Mouse (Mus musculus): ENCODE measurements around the gene Mras. TPM values are rescaled to one million over a fixed set of nuclear protein-coding genes. Genes with fewer than 3 reads are reported as not detected.

The Mras gene
- 199 and 326 TPM in 2 replicates for polyA plus RNA-seq (2021; fragmentation: Nextera tagmentation)
- long read RNA-seq, experiment 1, full-length matches to known transcripts = 55 of 88 reads
- long read RNA-seq, experiment 1, partial matches to known transcripts = 7 of 88 reads
- long read RNA-seq, experiment 1, other reads (novel, unspliced or antisense) = 26 of 88 reads
- long read RNA-seq, experiment 2, full-length matches to known transcripts = 24 of 94 reads
- long read RNA-seq, experiment 2, partial matches to known transcripts = 53 of 94 reads
- long read RNA-seq, experiment 2, other reads (novel, unspliced or antisense) = 17 of 94 reads

GRCm38 (mm10) chr9:99437031-99437764, at the start of gene Mras:
TSS of gene Mras (minus strand) at chr9:99437381.

GRCm38 (mm10) chr9:99451161-99451560, 14.0 kb upstream of the Mras start, which contains the start of gene Nme9:
TSS of gene Nme9 (plus strand) at chr9:99451475.

DNA sequence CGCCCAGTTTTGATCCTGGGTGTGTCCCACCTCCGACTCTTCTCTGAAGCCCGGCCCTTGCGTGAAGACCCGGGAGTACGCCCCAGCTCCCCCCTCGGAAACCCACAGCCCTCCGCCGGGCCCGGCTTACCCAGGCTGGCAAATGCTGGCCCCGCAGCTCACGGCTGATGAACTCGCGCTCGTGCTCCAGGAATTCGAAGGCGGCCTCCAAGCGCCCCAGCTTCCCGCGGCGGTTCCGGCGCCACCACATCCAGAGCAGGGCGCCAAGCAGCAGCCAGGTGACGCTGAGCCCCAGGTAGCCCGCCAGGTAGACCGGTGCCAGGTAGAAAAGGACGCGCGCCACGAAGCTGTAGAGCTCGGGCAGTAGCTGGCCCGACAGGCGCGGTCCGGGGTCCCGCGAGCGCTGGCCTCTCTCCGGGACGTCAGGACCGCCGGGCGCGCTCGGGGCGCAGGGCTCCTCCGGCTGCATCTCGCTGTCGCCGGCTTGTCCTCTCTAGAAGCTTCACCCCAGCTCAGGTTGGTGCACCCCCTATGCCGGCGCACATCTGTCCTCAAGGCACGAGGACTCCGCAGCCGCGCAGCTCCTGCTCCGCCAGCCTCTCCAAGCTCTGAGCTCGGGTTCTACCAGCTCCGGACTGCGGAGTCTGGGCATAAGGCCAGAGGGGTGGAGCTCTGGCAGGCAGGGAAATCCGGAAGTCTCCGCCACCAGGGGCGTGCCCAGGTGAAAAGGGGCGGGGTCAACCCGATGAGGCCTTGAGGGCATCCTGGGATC, 79.1 kb downstream of the Mras start, which contains the start of gene Esyt3:
Gene Esyt3 (minus strand): TSS at position 637 of the 772 bp plus-strand sequence.

Other genes with a start within 250 kb of the Mras start
- not detected in 2 replicates for gene Faiml, start 200.1 kb downstream of the Mras start, polyA plus RNA-seq (2021; fragmentation: Nextera tagmentation)
- 10.7 and 11.7 TPM in 2 replicates for gene Cep70, start 194.0 kb downstream of the Mras start, polyA plus RNA-seq (2021; fragmentation: Nextera tagmentation)
- 0.18 and 0.40 TPM in 2 replicates for gene Esyt3, start 78.8 kb downstream of the Mras start, polyA plus RNA-seq (2021; fragmentation: Nextera tagmentation)
- 0.71 and 0.78 TPM in 2 replicates for gene Nme9, start 14.1 kb upstream of the Mras start, polyA plus RNA-seq (2021; fragmentation: Nextera tagmentation)
- gene Armc8, start 131.5 kb upstream of the Mras start, polyA plus RNA-seq (2021; fragmentation: Nextera tagmentation) = 31.3 and 35.4 TPM in 2 replicates
- 10.4 and 11.8 TPM in 2 replicates for gene Dbr1, start 138.4 kb upstream of the Mras start, polyA plus RNA-seq (2021; fragmentation: Nextera tagmentation)
- 0.13 and 0.16 TPM in 2 replicates for gene A4gnt, start 175.1 kb upstream of the Mras start, polyA plus RNA-seq (2021; fragmentation: Nextera tagmentation)
- 5.6 and 7.4 TPM in 2 replicates for gene Dzip1l, start 192.1 kb upstream of the Mras start, polyA plus RNA-seq (2021; fragmentation: Nextera tagmentation)

Measured in left cerebral cortex, adult 6 months (tissue).